Mouse (Mus musculus) heart, postnatal 0 days (tissue): ENCODE results near the gene Ttbk1. TPM values are rescaled to one million over a fixed set of nuclear protein-coding genes. Genes with fewer than 3 reads are reported as not detected.

Source experiments
- ATAC-seq: fragments of 200-750 bp; cut with Nextera tagmentation; 2 replicates; pipeline ENCODE4 v1.8.0; 2017; ENCODE audit warnings: low read depth, moderate number of reproducible peaks, moderate library complexity; ENCODE audit not compliant: insufficient read depth
- DNase-seq: peaks from one replicate; pipeline ENCODE4 v3.0.0-alpha.2; 2016; ENCODE audit warnings: low spot score
- H3K27ac ChIP-seq: fragments of 300-500 bp; sonication (generic); 2 replicates; pipeline ENCODE4 v1.5.1; 2014; ENCODE audit warnings: low read depth, mild to moderate bottlenecking
- H3K27me3 ChIP-seq: fragments of 300-500 bp; sonication (generic); 2 replicates; pipeline ENCODE4 v1.6.1; 2014; ENCODE audit warnings: low read length, mixed read lengths; ENCODE audit not compliant: control insufficient read depth, insufficient read depth
- H3K36me3 ChIP-seq: fragments of 300-500 bp; sonication (generic); replicated peaks from 2 replicates; pipeline ENCODE4 v1.6.1; 2014; ENCODE audit warnings: low read length, mixed read lengths; ENCODE audit not compliant: control insufficient read depth, insufficient read depth
- H3K4me1 ChIP-seq: fragments of 300-500 bp; sonication (generic); 2 replicates; pipeline ENCODE4 v1.6.1; 2014; ENCODE audit warnings: antibody characterized with exemption; ENCODE audit not compliant: control insufficient read depth, insufficient read depth
- H3K4me2 ChIP-seq: fragments of 300-500 bp; sonication (generic); 2 replicates; pipeline ENCODE4 v1.6.1; 2014; ENCODE audit warnings: low read depth, mild to moderate bottlenecking, low read length, moderate library complexity
- H3K4me3 ChIP-seq: fragments of 300-500 bp; sonication (generic); 2 replicates; pipeline ENCODE4 v1.5.1; 2014; ENCODE audit warnings: low read depth, low read length
- H3K9ac ChIP-seq: fragments of 300-500 bp; sonication (generic); replicated peaks from 2 replicates; pipeline ENCODE4 v1.6.1; 2014; ENCODE audit warnings: low read depth, low read length, mixed read lengths
- H3K9me3 ChIP-seq: fragments of 300-500 bp; sonication (generic); replicated peaks from 2 replicates; pipeline ENCODE4 v1.6.1; 2016; ENCODE audit warnings: low read length; ENCODE audit not compliant: control insufficient read depth
- CTCF ChIP-seq: IDR thresholded peaks from 2 replicates; pipeline ENCODE4 v1.5.1; 2016; ENCODE audit warnings: antibody characterized with exemption, control low read depth, low read depth
- EP300 ChIP-seq: IDR thresholded peaks from 2 replicates; pipeline ENCODE4 v1.6.1; 2016; ENCODE audit warnings: antibody characterized with exemption, low read depth
- WGBS: fragments of 180-500 bp; shearing (Covaris S2); extraction: QIAGEN DNeasy Blood & Tissue Kit; methylation state at CpG from one replicate; pipeline ENCODE4 v1.1.7; 2014; 5-methylcytosine and 5-hydroxymethylcytosine counted together
- polyA plus RNA-seq: library from polyadenylated mRNA; unstranded; fragments of >200 nt; fragmentation: Nextera tagmentation; extraction: Ambion mirVana; gene quantifications from 2 replicates; pipeline ENCODE4 v1.2.1, GENCODE M21; 2015
- total RNA-seq: library from RNA; depleted of rRNA; stranded (reverse); fragments of >200 nt; gene quantifications from 2 replicates; pipeline ENCODE4 v1.2.3, GENCODE M21; 2014; ENCODE audit warnings: low replicate concordance; rRNA removed

Gene Ttbk1
- total RNA-seq, result 0.31 and 0.80 TPM in 2 replicates
- 0.04 TPM in 2 replicates for polyA plus RNA-seq

GRCm38 (mm10) chr17:46487431-46487830 is at the start of gene Ttbk1:
Gene Ttbk1 (minus strand): TSS chr17:46487675.
- Histone ChIP-seq H3K27ac (no peak within 1 kb of the TSS), H3K4me2 (peak within 1 kb of the TSS; percentile 53), H3K4me1 (peaks cover 8% of the 10 kb centered on the region; the same call in 1 of the 2 replicates), H3K9me3 (no peaks in the 10 kb centered on the region), H3K27me3 (peaks cover 70% of the 10 kb centered on the region), H3K36me3 (no peaks in the 10 kb centered on the region), H3K4me3 (peak within 1 kb of the TSS; percentile 30), H3K9ac (no peak within 1 kb of the TSS)
- DNase-seq (no peak), ATAC-seq (no peak)
- no peak for TF ChIP-seq CTCF
- no peak for TF ChIP-seq EP300
- 2% methylated on average over 29 of the region's 49 CpGs for WGBS

DNA sequence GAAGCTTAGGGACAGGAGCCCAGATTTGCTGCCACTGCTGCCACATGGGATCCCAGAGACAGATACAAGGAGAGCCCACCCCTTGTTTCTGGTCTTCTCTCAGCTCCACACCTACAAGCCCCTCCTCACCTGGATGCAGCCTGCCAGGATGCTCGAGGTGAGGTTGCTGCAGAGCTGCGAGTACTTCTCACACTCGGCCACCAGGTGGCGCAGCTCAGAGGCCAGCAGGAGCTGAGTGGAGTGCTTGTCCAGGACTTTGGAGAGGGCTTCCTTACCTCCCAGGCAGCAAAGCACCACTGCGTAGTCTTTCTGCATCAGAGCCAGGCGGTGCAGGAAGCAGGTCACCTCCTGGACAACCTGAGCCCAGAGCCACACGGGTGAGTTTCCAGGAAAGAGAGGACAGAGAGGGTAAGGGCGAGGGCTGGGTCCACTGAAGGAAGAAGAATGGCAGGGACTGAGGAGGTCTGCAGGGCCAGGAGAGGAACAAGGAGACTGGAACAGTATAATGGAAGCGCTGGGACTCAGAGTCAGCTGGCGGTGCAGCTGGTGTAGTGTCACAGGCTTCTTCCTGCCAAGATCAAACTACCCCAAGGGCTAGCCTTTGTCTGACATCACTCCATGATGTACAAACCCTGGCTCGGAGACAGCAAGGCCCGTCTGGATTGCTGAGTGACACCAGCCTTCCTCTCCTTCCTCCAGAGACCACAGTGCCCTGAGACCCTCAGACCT is 38.3 kb upstream of the Ttbk1 start:
- 36% methylated on average over 12 of the region's 12 CpGs for WGBS
- Histone ChIP-seq H3K4me2 (no peak overlapping the region), H3K36me3 (peaks cover 7% of the 10 kb centered on the region; the same call in 1 of the 2 replicates), H3K27ac (no peak overlapping the region), H3K4me1 (no peaks in the 10 kb centered on the region), H3K9ac (no peak overlapping the region), H3K9me3 (no peaks in the 10 kb centered on the region), H3K27me3 (0 out of 2 replicates have a peak, but pooled peaks cover 3% of the 10 kb centered on the region), H3K4me3 (no peak overlapping the region)
- peak; percentile 77 for DNase-seq
- TF ChIP-seq CTCF (peak; percentile 96), EP300 (no peak)
- peak; percentile 62 for ATAC-seq

GRCm38 (mm10) chr17:46525065-46525464 is 37.6 kb upstream of the Ttbk1 start:
- Histone ChIP-seq H3K4me3 (no peak overlapping the region), H3K4me1 (no peaks in the 10 kb centered on the region), H3K27me3 (0 out of 2 replicates have a peak, but pooled peaks cover 6% of the 10 kb centered on the region), H3K27ac (no peak overlapping the region), H3K36me3 (peaks cover 7% of the 10 kb centered on the region; the same call in 1 of the 2 replicates), H3K4me2 (no peak overlapping the region), H3K9ac (no peak overlapping the region), H3K9me3 (no peaks in the 10 kb centered on the region)
- WGBS, result 77% methylated on average over 10 of the region's 10 CpGs
- ATAC-seq (no peak), DNase-seq (no peak)
- TF ChIP-seq EP300 (no peak), CTCF (no peak)

- 0 out of 2 replicates have a peak, but pooled peaks cover 8% of the 10 kb centered on the region for H3K27me3 ChIP-seq
- H3K9me3 ChIP-seq, result no peaks in the 10 kb centered on the region
- DNase-seq, result no peak
- no peak overlapping the region for H3K4me3 ChIP-seq
- H3K36me3 ChIP-seq, result no peaks in the 10 kb centered on the region
- no peak overlapping the region for H3K9ac ChIP-seq
- no peak overlapping the region for H3K27ac ChIP-seq
- H3K4me2 ChIP-seq, result no peak overlapping the region
- 45% methylated on average over 24 of the region's 24 CpGs for WGBS
- ATAC-seq, result no peak
- H3K4me1 ChIP-seq, result no peaks in the 10 kb centered on the region
- TF ChIP-seq EP300, result no peak
- peak; percentile 31 for TF ChIP-seq CTCF
These were observed 34.6 kb upstream of the Ttbk1 start for GRCm38 (mm10) chr17:46521963-46522668.

DNA sequence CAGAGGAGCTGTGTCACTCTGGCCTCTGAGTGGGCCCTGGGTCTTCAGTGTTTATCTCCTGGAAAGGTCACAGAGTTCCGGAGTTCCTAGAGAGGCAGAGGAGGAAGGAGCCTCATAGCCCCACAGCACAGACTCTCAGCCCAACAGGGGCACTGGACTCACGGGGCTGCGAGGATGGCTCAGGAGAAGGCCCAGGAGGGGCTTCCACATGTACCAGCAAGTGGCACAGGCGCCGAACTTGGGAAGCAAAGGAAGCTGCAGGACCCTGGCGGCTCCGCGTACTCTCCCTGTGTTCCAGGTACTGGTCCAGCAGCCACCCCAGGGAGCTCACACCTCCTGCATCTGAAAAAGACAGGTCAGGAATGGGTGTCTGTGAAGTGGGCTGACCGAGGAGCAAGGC is 33.7 kb upstream of the Ttbk1 start:
- Histone ChIP-seq H3K27ac (no peak overlapping the region), H3K4me2 (peak overlapping the region; percentile 47; the same call in 1 of the 2 replicates), H3K36me3 (no peaks in the 10 kb centered on the region), H3K4me1 (no peaks in the 10 kb centered on the region), H3K27me3 (0 out of 2 replicates have a peak, but pooled peaks cover 8% of the 10 kb centered on the region), H3K4me3 (peak overlapping the region; percentile 13; the same call in 1 of the 2 replicates), H3K9ac (peak overlapping the region; percentile 17; the same call in 1 of the 2 replicates), H3K9me3 (no peaks in the 10 kb centered on the region)
- WGBS, result 70% methylated on average over 9 of the region's 9 CpGs
- ATAC-seq (no peak), DNase-seq (no peak)
- no peak for TF ChIP-seq CTCF
- no peak for TF ChIP-seq EP300
